Mouse (Mus musculus): ENCODE measurements around the gene Nfx1. TPM values are rescaled to one million over a fixed set of nuclear protein-coding genes. Genes with fewer than 3 reads are reported as not detected.
"Not testable (repeated sequence)": the region's sequence is repeated elsewhere in the genome, so short reads cannot be mapped to it uniquely, and the experiment has no call there.

Gene Nfx1
- 10 to 100 TPM; 18.8 to 24.0 (median 21.1) TPM for total RNA-seq (2022)

- DNase-seq (ENCODE audit: low spot score): peak; percentile 96
Measured at GRCm38 (mm10) chr4:40970842-40971701, at the start of gene Nfx1. Gene Nfx1, plus strand, starts transcription at chr4:40970906.

GRCm38 (mm10) chr4:40921288-40921687, 49.4 kb upstream of the Nfx1 start:
- DNase-seq (ENCODE audit: low spot score): no peak

- DNase-seq (ENCODE audit: low spot score): no peak
Measured at GRCm38 (mm10) chr4:40923087-40923651, 47.5 kb upstream of the Nfx1 start.

- no peak for DNase-seq (ENCODE audit: low spot score)
Measured at GRCm38 (mm10) chr4:40925568-40925967, 45.1 kb upstream of the Nfx1 start.

- DNase-seq (ENCODE audit: low spot score): no peak
Measured at GRCm38 (mm10) chr4:40929046-40929445, 41.7 kb upstream of the Nfx1 start.

- no peak for DNase-seq (ENCODE audit: low spot score)
Measured at GRCm38 (mm10) chr4:40933694-40934093, 37.0 kb upstream of the Nfx1 start.

- DNase-seq (ENCODE audit: low spot score): not testable (repeated sequence)
Measured at GRCm38 (mm10) chr4:40934369-40934768, 36.3 kb upstream of the Nfx1 start.

- peak; percentile 65 for DNase-seq (ENCODE audit: low spot score)
Measured at GRCm38 (mm10) chr4:40936175-40936839, 34.4 kb upstream of the Nfx1 start.

GRCm38 (mm10) chr4:40938793-40939192, 31.9 kb upstream of the Nfx1 start:
- no peak for DNase-seq (ENCODE audit: low spot score)

- DNase-seq (ENCODE audit: low spot score): no peak
Measured at GRCm38 (mm10) chr4:40943651-40944050, 27.1 kb upstream of the Nfx1 start.

GRCm38 (mm10) chr4:40946516-40947121, 24.1 kb upstream of the Nfx1 start:
- no peak for DNase-seq (ENCODE audit: low spot score)

- DNase-seq (ENCODE audit: low spot score): no peak
Measured at GRCm38 (mm10) chr4:40947565-40948159, 23.0 kb upstream of the Nfx1 start.

- DNase-seq (ENCODE audit: low spot score): peak; percentile 99
Measured at GRCm38 (mm10) chr4:40948160-40948708, 22.5 kb upstream of the Nfx1 start, which contains the start of the genes Bag1 and Chmp5. Gene Bag1, minus strand, starts transcription at chr4:40948294. Gene Chmp5, plus strand, starts transcription at chr4:40948407.

GRCm38 (mm10) chr4:40953521-40953920, 17.2 kb upstream of the Nfx1 start:
- no peak for DNase-seq (ENCODE audit: low spot score)

GRCm38 (mm10) chr4:40955942-40956341, 14.8 kb upstream of the Nfx1 start:
- DNase-seq (ENCODE audit: low spot score): no peak

- no peak for DNase-seq (ENCODE audit: low spot score)
Measured at GRCm38 (mm10) chr4:40963536-40963935, 7.2 kb upstream of the Nfx1 start.

- DNase-seq (ENCODE audit: low spot score): no peak
Measured at GRCm38 (mm10) chr4:40969161-40969560, 1.5 kb upstream of the Nfx1 start.

GRCm38 (mm10) chr4:40969781-40970591, 720 bp upstream of the Nfx1 start:
- no peak for DNase-seq (ENCODE audit: low spot score)

- DNase-seq (ENCODE audit: low spot score): no peak
Measured at GRCm38 (mm10) chr4:40970592-40970841, 189 bp upstream of the Nfx1 start.

- DNase-seq (ENCODE audit: low spot score): no peak
Measured at GRCm38 (mm10) chr4:40971744-40972143, 1.0 kb downstream of the Nfx1 start.

GRCm38 (mm10) chr4:40974011-40974410, 3.3 kb downstream of the Nfx1 start:
- no peak for DNase-seq (ENCODE audit: low spot score)

All from heart, adult 8-10 months (tissue).